Mouse (Mus musculus) lung, adult 2 months (tissue): ENCODE measurements around the gene Hpgd. TPM values are rescaled to one million over a fixed set of nuclear protein-coding genes. Genes with fewer than 3 reads are reported as not detected.
"Not testable (repeated sequence)": the region's sequence is repeated elsewhere in the genome, so short reads cannot be mapped to it uniquely, and the experiment has no call there.

Experiments
- DNase-seq: peaks from one replicate; pipeline ENCODE4 v3.0.0; 2022
- H3K4me1 ChIP-seq: fragments of 200-500 bp; 2 replicates; pipeline ENCODE4 v1.6.1; 2011; ENCODE audit warnings: low read length; ENCODE audit not compliant: control insufficient read depth, insufficient read depth
- H3K4me3 ChIP-seq: fragments of 200-500 bp; replicated peaks from 2 replicates; pipeline ENCODE3; 2011; ENCODE audit warnings: low read depth, mild to moderate bottlenecking, control low read depth, low read length; ENCODE audit errors: extremely low read depth
- CTCF ChIP-seq: fragments of 200-500 bp; IDR thresholded peaks from 2 replicates; pipeline ENCODE4 v1.5.1; 2011; ENCODE audit warnings: mild to moderate bottlenecking, low read length, control low read depth; ENCODE audit not compliant: insufficient read depth
- POLR2A ChIP-seq: fragments of 200-500 bp; IDR thresholded peaks from 2 replicates; pipeline ENCODE4 v1.6.1; 2011; ENCODE audit warnings: low read depth, mild to moderate bottlenecking, control low read depth, low read length, borderline replicate concordance; ENCODE audit errors: extremely low read depth
- WGBS: fragments of 180-500 bp; shearing (Covaris S2); methylation state at CpG from one replicate; pipeline ENCODE4 v1.1.7; 2018; 5-methylcytosine and 5-hydroxymethylcytosine counted together
- polyA plus RNA-seq: library from polyadenylated mRNA; depleted of rRNA; stranded (reverse); fragments of >200 nt; gene quantifications from 2 replicates; pipeline ENCODE4 v1.2.3, GENCODE M21; 2012

Hpgd gene
- polyA plus RNA-seq, 1 experiment, result 213 TPM

- Histone ChIP-seq H3K4me3 (no peak overlapping the region), H3K4me1 (peaks cover 7% of the 10 kb centered on the region)
- DNase-seq, result no peak
- 83% methylated on average over 1 of the region's 1 CpGs for whole genome bisulfite sequencing
- TF ChIP-seq POLR2A (no peak), CTCF (no peak)
These were observed 10.4 kb upstream of the Hpgd start for GRCm38 (mm10) chr8:56283936-56284335.

GRCm38 (mm10) chr8:56284957-56285356, 9.4 kb upstream of the Hpgd start:
- Histone ChIP-seq H3K4me1 (peaks cover 7% of the 10 kb centered on the region), H3K4me3 (no peak overlapping the region)
- WGBS, result 15% methylated on average over 3 of the region's 3 CpGs
- TF ChIP-seq POLR2A, result no peak
- TF ChIP-seq CTCF, result no peak
- no peak for DNase-seq

- Histone ChIP-seq H3K4me3 (no peak overlapping the region), H3K4me1 (peaks cover 7% of the 10 kb centered on the region)
- WGBS, result 84% methylated on average over 2 of the region's 2 CpGs
- DNase-seq, result no peak
- TF ChIP-seq POLR2A (no peak), CTCF (no peak)
These were observed 7.7 kb upstream of the Hpgd start for GRCm38 (mm10) chr8:56286717-56287116.

GRCm38 (mm10) chr8:56287370-56288072, 6.9 kb upstream of the Hpgd start:
- Histone ChIP-seq H3K4me3 (no peak overlapping the region), H3K4me1 (peaks cover 7% of the 10 kb centered on the region)
- 78% methylated on average over 7 of the region's 7 CpGs for WGBS
- no peak for DNase-seq
- TF ChIP-seq CTCF, result no peak
- TF ChIP-seq POLR2A, result no peak

- no peak for DNase-seq
- Histone ChIP-seq H3K4me3 (no peak overlapping the region), H3K4me1 (peaks cover 3% of the 10 kb centered on the region)
- no peak for TF ChIP-seq CTCF
- no peak for TF ChIP-seq POLR2A
- WGBS, result 80% methylated on average over 7 of the region's 7 CpGs
These were observed 2.1 kb upstream of the Hpgd start for GRCm38 (mm10) chr8:56292318-56292717.

- peak overlapping the region; percentile 49 for H3K4me3 ChIP-seq
- peaks cover 3% of the 10 kb centered on the region for H3K4me1 ChIP-seq
- no peak for TF ChIP-seq CTCF
- TF ChIP-seq POLR2A, result peak; percentile 20; the same call in 1 of the 2 replicates
- WGBS, result 11% methylated on average over 8 of the region's 8 CpGs
- peak; percentile 34 for DNase-seq
These were observed 905 bp upstream of the Hpgd start for GRCm38 (mm10) chr8:56293480-56293879.

GRCm38 (mm10) chr8:56294886-56295555, 636 bp downstream of the Hpgd start:
- 8% methylated on average over 14 of the region's 14 CpGs for WGBS
- DNase-seq, result no peak
- Histone ChIP-seq H3K4me3 (peak overlapping the region; percentile 70), H3K4me1 (peaks cover 3% of the 10 kb centered on the region)
- TF ChIP-seq POLR2A (peak; percentile 28; the same call in 1 of the 2 replicates), CTCF (no peak)

- H3K4me1 ChIP-seq, result 0 out of 2 replicates have a peak, but pooled peaks cover 2% of the 10 kb centered on the region
- TF ChIP-seq POLR2A (peak; percentile 29; the same call in 1 of the 2 replicates), CTCF (no peak)
- 43% methylated on average over 5 of the region's 5 CpGs for WGBS
- peak overlapping the region; percentile 58 for H3K4me3 ChIP-seq
- no peak for DNase-seq
These were observed 5.0 kb downstream of the Hpgd start for GRCm38 (mm10) chr8:56299421-56299820.

- H3K4me1 ChIP-seq, H3K4me3 ChIP-seq, DNase-seq: not testable (repeated sequence)
- 59% methylated on average over 3 of the region's 3 CpGs for WGBS
These were observed 6.9 kb downstream of the Hpgd start for GRCm38 (mm10) chr8:56301303-56301702.

- DNase-seq, result no peak
- TF ChIP-seq POLR2A, result peak; percentile 16; the same call in 1 of the 2 replicates
- no peak for TF ChIP-seq CTCF
- 38% methylated on average over 7 of the region's 7 CpGs for WGBS
- peak overlapping the region; percentile 19 for H3K4me3 ChIP-seq
- peaks cover 5% of the 10 kb centered on the region; the same call in 1 of the 2 replicates for H3K4me1 ChIP-seq
These were observed 10.2 kb downstream of the Hpgd start for GRCm38 (mm10) chr8:56304595-56304994.
